Mouse (Mus musculus): ENCODE results near the gene Ndufs2. TPM values are rescaled to one million over a fixed set of nuclear protein-coding genes. Genes with fewer than 3 reads are reported as not detected.

Gene Ndufs2
- polyA plus RNA-seq, 1 experiment from 2014 or later = 255 TPM

- Histone ChIP-seq H3K4me3 (ENCODE audit: low read depth, low read length) (no peak overlapping the region), H3K9ac (ENCODE audit: low read depth, low read length) (no peak overlapping the region), H3K9me3 (ENCODE audit: control insufficient read depth) (no peaks in the 10 kb centered on the region), H3K4me2 (replicated peaks; ENCODE audit: low read depth) (no peak overlapping the region), H3K27me3 (replicated peaks; ENCODE audit: control insufficient read depth, insufficient read depth, low read length) (no peaks in the 10 kb centered on the region), H3K27ac (ENCODE audit: low read depth, low read length) (no peak overlapping the region), H3K4me1 (replicated peaks; ENCODE audit: control insufficient read depth, insufficient read depth, low read length) (peaks cover 10% of the 10 kb centered on the region), H3K36me3 (ENCODE audit: control insufficient read depth, insufficient read depth) (peaks cover 18% of the 10 kb centered on the region)
- ATAC-seq = no peak
- 70% methylated on average over 2 of the region's 2 CpGs for WGBS
- TF ChIP-seq CTCF (IDR thresholded peaks at IDR 0.05; ENCODE audit: low read depth) = no peak
Observed at GRCm38 (mm10) chr1:171223796-171224195, 27.4 kb downstream of the Ndufs2 start.

GRCm38 (mm10) chr1:171223168-171223567 is 28.0 kb downstream of the Ndufs2 start:
- H3K4me3 ChIP-seq (ENCODE audit: low read depth, low read length) = peak overlapping the region; percentile 27
- H3K9me3 ChIP-seq (ENCODE audit: control insufficient read depth) = no peaks in the 10 kb centered on the region
- peak overlapping the region; percentile 58 for H3K4me2 ChIP-seq (replicated peaks; ENCODE audit: low read depth)
- no peak for ATAC-seq
- H3K27me3 ChIP-seq (replicated peaks; ENCODE audit: control insufficient read depth, insufficient read depth, low read length) = no peaks in the 10 kb centered on the region
- peak overlapping the region; percentile 78 for H3K27ac ChIP-seq (ENCODE audit: low read depth, low read length)
- H3K4me1 ChIP-seq (replicated peaks; ENCODE audit: control insufficient read depth, insufficient read depth, low read length) = peaks cover 10% of the 10 kb centered on the region
- WGBS = 71% methylated on average over 6 of the region's 6 CpGs
- no peak for TF ChIP-seq CTCF (IDR thresholded peaks at IDR 0.05; ENCODE audit: low read depth)
- H3K9ac ChIP-seq (ENCODE audit: low read depth, low read length) = 0 out of 2 replicates have a peak overlapping the region, but pooled peaks have one; percentile 32
- peaks cover 24% of the 10 kb centered on the region for H3K36me3 ChIP-seq (ENCODE audit: control insufficient read depth, insufficient read depth)

- H3K27ac ChIP-seq (ENCODE audit: low read depth, low read length) = peak within 1 kb of the TSS; percentile 78
- H3K4me3 ChIP-seq (ENCODE audit: low read depth, low read length) = peak within 1 kb of the TSS; percentile 58
- no peaks in the 10 kb centered on the region for H3K27me3 ChIP-seq (replicated peaks; ENCODE audit: control insufficient read depth, insufficient read depth, low read length)
- no peaks in the 10 kb centered on the region for H3K9me3 ChIP-seq (ENCODE audit: control insufficient read depth)
- peak; percentile 84 for TF ChIP-seq CTCF (IDR thresholded peaks at IDR 0.05; ENCODE audit: low read depth)
- ATAC-seq = peak; percentile 98
- H3K36me3 ChIP-seq (ENCODE audit: control insufficient read depth, insufficient read depth) = peaks cover 27% of the 10 kb centered on the region
- 1% methylated on average over 28 of the region's 28 CpGs for WGBS
- H3K9ac ChIP-seq (ENCODE audit: low read depth, low read length) = peak within 1 kb of the TSS; percentile 32; the same call in 1 of the 2 replicates
- peaks cover 10% of the 10 kb centered on the region for H3K4me1 ChIP-seq (replicated peaks; ENCODE audit: control insufficient read depth, insufficient read depth, low read length)
- H3K4me2 ChIP-seq (replicated peaks; ENCODE audit: low read depth) = peak within 1 kb of the TSS; percentile 85
Observed at GRCm38 (mm10) chr1:171222238-171223155, 28.7 kb downstream of the Ndufs2 start, which contains the start of gene Tomm40l. Gene Tomm40l (minus strand): TSS chr1:171222514.

GRCm38 (mm10) chr1:171221281-171222193 is 29.7 kb downstream of the Ndufs2 start:
- Histone ChIP-seq H3K4me3 (ENCODE audit: low read depth, low read length) (peak overlapping the region; percentile 58), H3K36me3 (ENCODE audit: control insufficient read depth, insufficient read depth) (peaks cover 33% of the 10 kb centered on the region), H3K27ac (ENCODE audit: low read depth, low read length) (no peak overlapping the region), H3K27me3 (replicated peaks; ENCODE audit: control insufficient read depth, insufficient read depth, low read length) (no peaks in the 10 kb centered on the region), H3K9me3 (ENCODE audit: control insufficient read depth) (no peaks in the 10 kb centered on the region), H3K9ac (ENCODE audit: low read depth, low read length) (peak overlapping the region; percentile 19; the same call in 1 of the 2 replicates), H3K4me2 (replicated peaks; ENCODE audit: low read depth) (peak overlapping the region; percentile 85), H3K4me1 (replicated peaks; ENCODE audit: control insufficient read depth, insufficient read depth, low read length) (peaks cover 10% of the 10 kb centered on the region)
- ATAC-seq = no peak
- 7% methylated on average over 22 of the region's 22 CpGs for WGBS
- no peak for TF ChIP-seq CTCF (IDR thresholded peaks at IDR 0.05; ENCODE audit: low read depth)

GRCm38 (mm10) chr1:171220871-171221270 is 30.3 kb downstream of the Ndufs2 start:
- Histone ChIP-seq H3K9ac (ENCODE audit: low read depth, low read length) (no peak overlapping the region), H3K9me3 (ENCODE audit: control insufficient read depth) (no peaks in the 10 kb centered on the region), H3K4me3 (ENCODE audit: low read depth, low read length) (no peak overlapping the region), H3K27ac (ENCODE audit: low read depth, low read length) (no peak overlapping the region), H3K27me3 (replicated peaks; ENCODE audit: control insufficient read depth, insufficient read depth, low read length) (no peaks in the 10 kb centered on the region), H3K4me2 (replicated peaks; ENCODE audit: low read depth) (peak overlapping the region; percentile 85), H3K36me3 (ENCODE audit: control insufficient read depth, insufficient read depth) (peaks cover 33% of the 10 kb centered on the region), H3K4me1 (replicated peaks; ENCODE audit: control insufficient read depth, insufficient read depth, low read length) (peaks cover 10% of the 10 kb centered on the region)
- WGBS = 8% methylated on average over 10 of the region's 10 CpGs
- TF ChIP-seq CTCF (IDR thresholded peaks at IDR 0.05; ENCODE audit: low read depth) = peak; percentile 93
- 0 out of 2 replicates have a peak, but pooled peaks have one; percentile 19 for ATAC-seq
